Mouse (Mus musculus) kidney, adult 11 months (tissue): ENCODE data around the gene Bst1.

Experiments used
- DNase-seq: peaks from one replicate; pipeline ENCODE4 v3.0.0; 2022

Gene Bst1

DNA sequence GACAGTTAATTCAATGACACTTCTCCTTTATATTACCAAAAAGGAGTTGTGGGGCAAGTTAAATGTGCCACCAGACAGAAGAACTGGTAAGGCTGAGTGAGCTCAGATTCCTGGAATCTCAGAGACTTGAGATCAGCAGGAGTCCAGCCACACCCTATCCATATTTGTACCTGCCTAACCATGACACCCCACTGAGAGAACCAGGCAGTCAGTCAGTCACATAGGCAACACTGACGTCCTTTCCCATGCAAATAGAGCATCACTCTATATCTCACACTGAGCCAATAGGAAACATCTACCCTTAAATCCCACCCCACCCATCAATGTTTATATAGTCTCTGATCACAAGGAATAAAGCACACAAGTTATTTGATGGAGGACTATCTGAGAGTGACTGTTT, 2.9 kb upstream of the Bst1 start:
- no peak for DNase-seq

DNA sequence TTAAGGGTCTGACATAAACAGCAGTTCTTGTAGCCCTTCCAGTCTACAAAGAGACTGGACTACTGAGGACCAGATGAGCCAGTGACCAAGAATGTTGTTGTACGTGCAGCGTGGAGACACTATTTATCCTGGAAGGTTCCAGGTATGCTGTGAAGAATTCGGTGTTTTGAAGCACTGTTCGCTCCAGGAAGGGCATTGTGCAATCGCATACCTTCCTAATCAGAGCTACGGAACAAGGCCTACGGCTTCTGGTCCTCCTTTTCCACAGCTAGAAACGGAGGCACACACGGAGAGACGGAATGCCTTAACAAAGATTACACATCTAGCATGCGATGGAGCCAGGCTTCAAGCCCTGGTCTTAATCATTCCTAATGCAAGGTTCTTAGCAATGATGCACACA, 2.1 kb downstream of the Bst1 start:
- DNase-seq: no peak

DNA sequence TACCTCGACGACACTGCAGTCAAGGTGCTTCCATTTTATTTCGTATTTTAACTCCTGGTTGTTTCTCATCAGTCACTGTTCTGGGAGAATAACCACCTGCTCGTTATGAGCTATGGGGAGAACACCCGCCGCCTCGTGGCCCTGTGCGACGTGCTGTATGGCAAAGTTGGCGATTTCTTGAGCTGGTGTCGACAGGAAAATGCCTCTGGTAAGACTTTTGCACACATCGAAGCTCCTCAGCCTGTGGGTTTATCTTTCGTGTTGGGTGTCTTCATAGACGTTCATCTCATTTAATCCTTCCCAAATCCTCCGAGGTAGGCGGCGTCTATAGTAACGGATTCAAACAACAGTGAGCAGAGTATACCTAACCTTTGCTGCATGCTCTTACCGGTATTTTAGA, 2.9 kb downstream of the Bst1 start, which contains the start of gene Fbxl5:
Gene Fbxl5 (minus strand): TSS at position 101 of the 400 bp plus-strand sequence.
- no peak for DNase-seq

DNA sequence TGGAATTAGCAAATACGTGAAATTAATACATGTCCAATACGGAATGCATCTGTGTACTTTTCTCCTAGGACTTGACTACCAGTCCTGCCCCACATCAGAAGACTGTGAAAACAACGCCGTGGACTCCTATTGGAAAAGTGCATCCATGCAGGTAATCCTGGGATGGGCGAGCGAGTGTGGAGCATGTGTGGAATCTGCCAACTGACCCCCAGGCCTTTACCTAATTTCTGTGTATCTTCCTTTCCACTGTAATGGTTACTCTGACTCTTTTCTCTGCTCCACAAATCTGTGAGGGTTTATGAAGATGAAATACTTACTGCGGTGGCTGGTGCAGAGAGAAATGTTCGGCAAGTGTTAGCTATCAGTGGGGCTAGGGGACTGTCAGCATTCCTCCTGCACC, 3.5 kb downstream of the Bst1 start:
- no peak for DNase-seq

DNA sequence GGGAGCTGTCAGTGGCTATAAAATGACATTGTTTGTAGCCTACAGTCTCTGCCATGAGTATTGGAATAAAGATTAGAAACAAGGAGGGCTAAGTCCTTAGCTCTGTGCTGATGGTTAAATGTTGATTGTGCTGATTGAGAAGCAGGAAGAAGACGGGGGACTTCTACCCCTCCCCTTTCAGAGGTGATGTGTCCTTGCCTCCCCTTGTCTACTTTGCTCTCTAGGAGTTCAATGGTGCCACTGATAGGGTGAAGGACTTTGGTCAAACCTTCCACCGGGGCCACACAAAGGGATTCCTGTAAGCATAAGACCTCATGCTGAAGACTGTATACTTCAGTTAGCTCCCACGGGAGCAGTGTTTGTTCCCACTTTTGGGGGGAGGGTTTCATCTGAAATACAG, 4.1 kb downstream of the Bst1 start:
- DNase-seq: no peak

DNA sequence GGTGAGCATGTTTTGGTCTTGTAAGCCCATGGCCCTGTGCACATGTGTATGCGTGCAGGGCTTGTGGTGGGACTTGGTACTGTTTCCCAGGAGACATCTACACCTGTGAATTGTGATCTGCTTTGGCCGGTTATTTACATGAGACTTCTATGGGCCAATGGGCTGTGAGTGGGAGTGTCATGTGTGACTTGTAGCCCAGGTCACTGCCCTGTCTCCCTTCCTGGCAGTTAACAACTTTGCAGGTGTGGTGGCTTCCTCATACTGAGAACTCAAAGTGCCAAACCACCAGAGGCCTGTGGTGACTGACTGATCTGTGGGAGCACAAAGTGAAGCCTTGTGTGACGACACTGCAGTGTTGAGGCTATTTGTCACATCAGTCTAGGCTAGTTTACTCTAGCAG, 5.9 kb downstream of the Bst1 start:
- DNase-seq: no peak

DNA sequence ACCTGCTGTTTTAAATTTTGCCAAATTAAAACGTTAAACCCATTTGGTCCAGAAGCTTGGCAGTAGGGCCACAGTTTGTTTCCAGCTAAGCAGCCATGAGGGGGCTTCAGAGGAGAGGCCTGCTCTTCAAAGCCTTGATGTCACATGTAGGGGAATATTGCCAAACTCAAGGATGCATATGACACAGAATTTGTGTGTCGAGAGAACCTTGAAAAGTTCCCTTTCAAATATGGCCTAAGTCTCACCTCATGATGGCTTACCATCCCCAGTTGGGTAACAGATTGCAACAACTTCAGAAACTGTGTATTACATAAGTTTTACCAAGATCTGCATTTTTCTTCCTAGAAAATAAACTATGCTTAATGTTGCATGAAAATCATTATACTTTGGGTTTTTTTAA, 8.2 kb downstream of the Bst1 start:
- no peak for DNase-seq

DNA sequence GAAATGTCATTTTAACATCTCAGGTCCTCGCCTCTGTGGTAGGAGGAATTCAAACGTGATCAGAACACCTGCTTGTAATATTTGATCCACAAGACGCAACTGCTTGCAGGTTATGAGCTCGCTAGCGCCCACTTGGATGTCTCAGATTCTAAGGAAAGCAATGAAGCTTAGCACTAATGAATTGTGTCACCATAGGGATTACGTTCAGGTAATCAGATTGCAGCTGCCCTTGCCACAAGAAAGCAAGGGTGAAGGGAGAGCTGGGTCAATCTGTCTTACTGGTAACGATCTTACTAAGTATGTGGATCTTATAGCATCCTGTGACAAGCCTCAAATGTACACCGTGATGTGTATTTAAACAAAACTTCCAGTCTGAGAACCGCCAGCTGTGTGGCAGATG, 8.7 kb downstream of the Bst1 start:
- no peak for DNase-seq

DNA sequence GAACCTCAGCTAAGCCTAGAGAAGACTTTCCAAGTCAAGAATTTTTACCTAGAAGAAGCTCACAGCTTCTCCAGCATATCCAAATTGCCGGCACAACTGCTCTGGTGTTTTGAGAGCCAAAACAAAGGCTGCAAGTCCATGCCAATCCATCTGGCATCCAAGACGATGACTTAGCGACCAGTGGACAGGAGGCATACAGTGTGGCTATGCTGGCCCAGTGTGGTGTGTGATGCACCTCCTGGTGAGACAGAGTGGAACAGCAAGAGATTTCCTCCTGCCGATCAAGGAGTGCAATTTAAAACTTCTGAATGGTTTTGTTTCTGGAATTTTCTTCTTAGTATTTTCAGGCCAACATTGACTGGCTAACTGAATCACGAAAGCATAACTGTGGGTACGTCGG, 17.9 kb downstream of the Bst1 start:
- no peak for DNase-seq

DNA sequence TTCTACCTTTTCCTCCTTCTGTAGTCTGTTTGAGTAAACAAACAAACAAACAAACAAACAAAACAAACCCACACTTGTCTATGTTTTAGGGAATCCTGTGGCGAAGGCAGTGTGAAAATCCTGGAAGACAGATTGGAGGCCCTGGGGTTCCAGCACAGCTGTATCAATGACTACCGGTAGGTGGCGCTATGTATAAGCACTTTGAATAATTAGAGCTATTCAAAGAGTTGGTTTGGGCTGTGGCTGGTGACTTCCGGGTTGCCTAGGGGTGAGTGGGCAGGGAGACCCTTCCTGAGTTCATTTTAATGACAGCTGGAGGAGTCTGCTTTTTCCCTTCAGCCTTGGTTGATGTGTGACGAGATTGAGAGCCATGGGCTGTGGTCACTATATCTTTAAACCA, 18.7 kb downstream of the Bst1 start:
- peak; percentile 18 for DNase-seq

DNA sequence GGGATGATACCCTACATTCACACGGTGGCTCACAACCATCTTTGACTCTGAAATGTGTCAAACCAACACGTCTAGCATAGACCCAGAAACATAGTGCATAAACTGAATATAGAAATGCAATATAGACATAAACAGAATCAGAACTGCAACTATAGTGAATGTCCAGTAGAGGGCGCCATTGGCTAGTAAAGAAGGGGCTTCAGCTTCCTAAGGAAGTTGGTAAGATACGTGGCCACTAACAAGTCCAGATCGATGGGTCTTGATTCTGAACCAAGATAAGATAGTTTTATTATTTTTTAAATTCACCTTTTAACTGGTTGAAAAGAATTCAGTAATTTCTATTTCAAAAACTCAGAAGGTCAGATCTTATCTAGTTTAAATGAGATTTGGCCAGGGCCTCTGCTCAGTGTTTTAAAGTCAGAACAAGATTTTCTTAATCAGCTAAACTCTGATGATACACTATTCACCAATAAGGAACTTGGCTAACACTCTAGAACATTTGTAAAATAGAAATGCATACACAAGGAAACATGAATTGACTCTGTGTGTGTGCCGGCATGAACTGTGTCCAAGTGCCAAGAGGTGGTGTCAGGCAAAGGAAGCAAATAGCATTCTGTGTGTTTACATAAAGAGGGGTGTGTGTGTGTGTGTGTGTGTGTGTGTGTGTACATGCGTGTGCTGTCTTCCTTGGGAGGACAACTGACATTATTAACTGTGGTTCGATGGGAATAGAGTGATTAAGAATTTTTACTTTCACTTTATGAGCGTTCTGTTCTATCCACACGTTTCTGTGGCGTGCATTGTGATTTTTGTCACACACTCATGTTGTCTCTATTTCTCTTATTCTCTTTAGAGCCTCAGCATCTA, 22.7 kb downstream of the Bst1 start:
- DNase-seq: no peak

DNA sequence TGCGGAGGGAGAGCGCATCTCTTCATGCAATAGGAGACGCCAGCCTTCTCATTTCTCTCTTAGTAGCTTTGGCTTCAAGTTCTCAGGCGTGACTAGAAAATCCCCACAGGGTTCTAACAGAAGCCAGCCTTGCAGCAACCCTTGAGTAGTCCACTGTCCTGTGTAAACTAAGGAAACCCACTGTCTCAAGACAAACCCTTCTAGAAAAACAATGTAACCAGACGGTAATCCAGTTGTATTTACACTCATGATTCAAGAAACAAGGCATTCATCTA, 23.3 kb downstream of the Bst1 start:
- no peak for DNase-seq

DNA sequence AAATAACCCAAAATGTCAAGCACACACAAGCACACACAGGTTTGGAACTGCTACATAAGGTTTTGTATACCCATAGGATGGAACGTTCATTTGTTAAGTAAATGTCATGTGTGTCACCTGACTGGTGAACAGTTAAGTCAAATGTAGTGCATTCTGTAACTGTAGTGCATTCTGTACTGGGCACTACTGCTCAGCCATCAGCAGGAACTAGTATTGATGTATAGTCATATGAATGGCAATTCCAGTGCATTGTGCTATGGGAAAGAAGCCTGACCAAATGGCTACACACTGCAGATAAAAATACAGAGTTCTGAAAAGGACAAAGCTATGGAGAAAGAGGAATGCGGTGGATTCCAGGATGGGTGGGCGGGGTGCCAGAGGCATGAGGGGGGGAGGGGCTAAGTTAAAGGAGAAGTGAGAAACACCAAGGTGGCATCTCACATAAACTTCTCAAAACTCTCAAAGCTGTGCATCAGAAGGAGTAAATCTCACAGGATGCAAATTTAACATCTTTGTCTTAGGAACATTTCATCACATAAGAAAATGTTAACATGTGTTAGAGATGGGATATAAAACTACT, 24.0 kb downstream of the Bst1 start:
- DNase-seq: no peak

DNA sequence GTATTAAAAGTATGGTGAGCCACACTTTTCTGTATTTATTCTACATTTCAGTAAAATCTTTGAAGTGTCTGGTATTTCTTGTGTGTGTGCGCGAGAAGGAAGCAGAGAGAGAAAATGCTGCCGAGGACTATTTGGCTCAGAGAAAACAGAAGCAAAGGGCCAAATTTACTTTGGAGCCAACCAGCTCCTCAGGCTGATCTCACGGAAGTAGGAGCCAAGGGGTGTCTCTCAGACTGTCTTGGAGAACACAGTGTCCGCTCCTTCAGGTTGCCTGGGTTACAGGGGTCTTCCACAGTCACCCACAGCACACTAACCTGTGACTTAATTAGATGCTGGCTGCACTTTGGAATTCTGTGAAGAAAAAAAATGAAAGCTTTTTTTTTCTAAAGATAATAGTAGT, 26.4 kb downstream of the Bst1 start:
- DNase-seq: no peak

DNA sequence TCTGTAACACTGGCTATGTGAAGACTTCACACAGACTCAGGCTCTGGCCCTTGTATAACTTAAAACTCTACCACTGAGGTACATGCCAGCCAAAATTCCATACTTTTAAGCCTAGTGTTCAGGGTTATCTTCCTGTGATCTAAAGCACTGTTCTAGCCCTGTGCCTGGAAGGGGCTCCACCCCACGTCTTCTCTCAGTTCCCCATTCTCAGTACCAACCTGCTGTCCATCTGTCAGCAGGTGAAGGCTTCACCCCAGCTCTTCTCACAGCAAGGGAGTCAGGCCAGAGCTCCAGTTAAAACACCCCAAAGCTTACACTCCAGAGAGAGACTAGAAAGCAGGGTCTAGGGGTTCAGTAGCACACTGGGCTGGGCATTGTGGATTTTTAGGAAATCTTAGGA, 27.0 kb downstream of the Bst1 start:
- no peak for DNase-seq

DNA sequence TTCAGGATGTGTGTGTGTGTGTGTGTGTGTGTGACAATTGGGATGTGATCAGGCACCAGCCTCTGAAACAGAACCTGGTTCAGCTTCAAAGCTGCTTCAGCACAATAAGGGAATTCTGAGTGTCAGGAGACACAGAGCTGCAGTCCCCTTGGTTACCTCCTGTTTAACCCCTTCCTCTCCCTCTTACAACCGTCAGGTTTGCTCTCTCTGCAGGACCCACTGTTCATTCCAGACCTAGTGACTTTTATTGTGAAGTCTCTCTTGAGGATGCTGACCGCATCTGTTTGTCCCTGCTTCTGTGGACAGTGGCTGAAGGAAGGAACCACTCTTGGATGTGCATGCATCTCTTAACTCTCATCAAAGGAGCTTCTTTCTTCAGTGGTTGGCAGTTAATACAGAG, 27.5 kb downstream of the Bst1 start:
- no peak for DNase-seq

DNA sequence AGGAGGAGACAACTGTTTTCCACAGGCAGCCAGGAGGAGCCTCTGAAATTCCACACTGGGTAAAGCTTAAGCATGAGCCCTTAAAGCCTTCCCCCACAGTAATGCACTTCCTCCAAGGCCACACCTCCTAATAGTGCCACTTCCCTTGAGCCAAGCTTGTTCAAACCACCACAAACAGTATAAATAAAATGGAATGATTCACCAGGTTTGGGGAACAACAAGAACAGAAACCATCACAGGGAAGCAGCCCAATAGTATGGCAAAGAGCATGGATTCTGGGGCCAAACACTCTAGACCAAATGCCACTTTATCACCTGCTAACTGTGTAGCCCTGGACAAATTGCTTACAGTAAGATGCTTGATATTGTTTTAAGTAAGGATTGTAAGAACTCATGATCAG, 28.9 kb downstream of the Bst1 start:
- no peak for DNase-seq

DNA sequence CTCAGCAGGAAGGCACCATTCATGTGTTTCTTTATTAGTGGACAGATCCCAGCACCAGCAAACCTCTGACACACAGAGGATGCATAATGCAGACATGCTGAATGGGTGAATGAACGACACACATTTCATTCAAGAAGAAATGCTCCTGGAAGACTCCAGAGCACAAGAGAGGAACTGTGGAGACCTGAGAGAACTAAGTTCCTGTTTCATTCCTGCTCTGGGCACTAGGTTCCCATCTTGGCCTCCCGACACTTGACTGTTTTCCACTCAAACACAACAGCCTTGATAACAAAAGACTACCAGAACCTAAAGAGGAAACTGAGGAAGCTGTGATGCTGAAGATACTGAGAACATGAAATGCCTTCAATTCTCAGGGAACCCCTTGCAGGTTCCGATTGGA, 29.6 kb downstream of the Bst1 start:
- DNase-seq: no peak

DNA sequence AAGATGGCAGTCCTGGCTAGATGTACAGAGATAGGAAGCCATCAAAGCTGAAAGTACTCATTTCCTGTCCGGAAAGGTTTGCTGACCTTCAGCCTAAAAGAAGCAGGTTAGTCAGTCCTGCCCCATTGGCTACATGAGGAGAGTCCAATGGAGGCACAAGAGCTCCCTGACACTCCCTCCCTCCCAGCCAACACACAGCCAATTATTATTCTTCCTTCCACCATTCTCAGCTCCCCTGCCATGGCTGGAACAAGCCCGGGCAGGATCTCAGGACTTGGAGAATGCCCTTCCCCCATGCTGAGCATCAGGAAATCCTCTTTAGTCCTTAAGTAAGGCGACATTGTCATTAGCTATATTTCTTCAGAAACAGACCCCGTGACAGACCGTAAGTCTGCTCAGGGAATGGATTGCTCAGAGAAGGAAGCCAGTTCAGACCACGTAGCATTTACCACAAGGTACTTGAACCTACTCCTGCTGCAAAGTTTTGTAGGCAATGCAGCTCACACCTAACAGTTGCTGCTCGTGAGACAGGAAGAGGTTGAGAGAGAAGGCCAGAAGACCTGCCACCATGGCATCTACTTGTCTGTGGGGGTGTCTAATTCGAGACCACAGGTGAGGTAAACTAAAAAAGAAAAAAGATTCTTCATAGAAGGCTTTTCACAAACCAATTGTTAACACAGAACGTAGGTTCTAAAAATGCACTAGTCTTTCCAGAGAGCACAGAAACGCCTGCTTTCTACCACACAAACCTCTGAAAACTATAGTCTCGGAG, 34.6 kb downstream of the Bst1 start:
- no peak for DNase-seq

DNA sequence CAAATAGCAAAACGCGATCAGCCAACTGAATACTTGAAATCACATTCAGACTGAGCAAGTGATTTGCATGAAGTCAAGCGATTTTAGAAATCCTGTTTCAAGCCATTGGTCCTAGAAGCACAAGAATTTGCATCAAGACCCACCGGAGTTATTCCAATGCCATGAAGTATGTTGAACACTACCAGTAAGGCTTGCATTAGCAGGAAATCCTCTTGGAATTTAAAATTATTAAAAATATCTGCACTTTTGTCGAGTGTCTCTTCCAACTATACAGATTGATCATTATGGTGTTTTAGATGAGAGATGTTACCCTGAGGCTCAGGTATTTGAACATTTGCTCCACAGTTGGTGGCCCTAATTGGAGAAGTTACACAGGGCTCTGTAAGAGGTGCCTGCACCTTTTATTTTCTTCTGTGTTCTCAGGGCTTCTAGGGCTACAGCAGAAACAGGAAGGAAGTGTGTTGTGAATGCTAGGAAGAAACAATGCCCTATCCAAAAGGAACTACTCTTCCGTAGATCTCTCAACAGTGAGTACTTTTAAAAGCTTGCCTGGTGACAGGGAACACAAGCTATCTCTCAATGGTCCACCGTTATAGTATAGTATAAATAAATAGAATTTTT, 35.3 kb downstream of the Bst1 start:
- DNase-seq: no peak

DNA sequence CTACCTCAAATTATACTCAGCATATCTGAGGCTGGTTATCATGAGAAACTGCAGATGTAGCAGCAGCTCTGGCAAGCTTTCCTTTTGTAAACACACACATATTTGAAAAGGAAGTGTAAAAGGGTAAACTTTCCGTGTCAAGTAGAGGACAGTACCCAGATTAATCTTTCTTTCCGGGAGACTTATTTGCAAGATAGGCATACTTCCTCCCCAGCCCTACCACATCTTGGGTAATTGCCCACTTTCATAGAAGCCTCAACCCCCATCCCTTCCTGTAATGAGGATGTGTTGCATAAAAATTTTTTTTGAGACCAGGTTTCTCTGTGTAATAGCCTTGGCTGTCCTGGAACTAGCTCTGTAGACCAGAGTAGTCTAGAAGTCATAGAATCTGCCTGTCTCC, 37.1 kb downstream of the Bst1 start:
- peak; percentile 36 for DNase-seq

DNA sequence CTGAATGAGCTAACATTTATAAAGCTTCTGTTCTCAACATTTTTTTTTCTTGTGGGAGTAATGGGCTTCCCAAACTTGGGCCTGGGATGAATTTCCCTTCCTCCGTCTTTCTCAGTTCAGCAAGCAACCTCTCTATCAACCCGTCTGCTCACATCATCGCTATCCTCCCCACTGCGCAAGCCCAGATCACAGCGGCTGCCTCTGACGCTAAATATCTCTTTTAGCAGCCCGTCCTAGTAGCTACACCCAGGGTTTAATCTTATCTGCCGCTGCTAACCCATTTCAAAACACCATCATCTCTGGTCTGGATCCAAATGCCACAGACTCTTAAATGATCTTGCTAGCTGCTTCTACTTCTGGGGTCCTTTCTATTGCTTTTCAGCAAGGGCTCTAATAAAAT, 41.0 kb downstream of the Bst1 start:
- no peak for DNase-seq

DNA sequence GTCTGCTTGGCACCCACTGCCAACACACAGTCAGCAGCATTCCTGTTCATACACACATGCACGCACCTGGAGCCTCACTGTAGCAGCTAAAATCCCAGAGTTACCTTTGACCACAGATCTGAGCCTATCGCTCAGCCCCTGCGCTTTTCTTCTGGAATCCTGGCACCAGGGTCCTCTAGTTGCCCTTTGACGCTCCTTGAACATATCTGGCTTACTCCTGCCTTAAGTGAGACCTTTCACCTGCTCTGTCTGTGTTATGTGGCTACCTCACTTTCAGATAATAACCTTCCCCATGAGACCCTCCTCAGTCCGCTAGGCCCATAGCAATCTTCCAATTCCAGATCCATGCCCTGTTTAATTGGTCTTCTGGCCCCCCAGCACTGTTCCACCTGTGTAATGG, 41.4 kb downstream of the Bst1 start:
- no peak for DNase-seq
